Mouse (Mus musculus): ENCODE results near the gene Trim59. TPM values are rescaled to one million over a fixed set of nuclear protein-coding genes. Genes with fewer than 3 reads are reported as not detected.

The Trim59 gene
- polyA plus RNA-seq, 1 experiment from 2014 or later: 62.9 TPM

GRCm38 (mm10) chr3:69004437-69005337, 39.9 kb downstream of the Trim59 start, which contains the start of the genes Ift80 and Smc4:
Gene Ift80, minus strand, starts transcription at chr3:69004570.
Gene Smc4, plus strand, starts transcription at chr3:69004738.
- Histone ChIP-seq H3K9me3 (replicated peaks) (no peaks in the 10 kb centered on the region), H3K4me3 (peak within 1 kb of the TSS; percentile 93), H3K4me2 (peak within 1 kb of the TSS; percentile 82), H3K9ac (peak within 1 kb of the TSS; percentile 91), H3K36me3 (no peaks in the 10 kb centered on the region), H3K4me1 (replicated peaks) (peaks cover 15% of the 10 kb centered on the region), H3K27ac (peak within 1 kb of the TSS; percentile 96), H3K27me3 (no peaks in the 10 kb centered on the region)
- peak; percentile 93 for ATAC-seq (replicated peaks; ENCODE audit: insufficient number of reproducible peaks, insufficient read depth, low FRiP score, low read depth)
- WGBS: under 1% methylated on average over 71 of the region's 76 CpGs

- no peaks in the 10 kb centered on the region for H3K9me3 ChIP-seq (replicated peaks)
- peak overlapping the region; percentile 60 for H3K9ac ChIP-seq
- H3K27me3 ChIP-seq: no peaks in the 10 kb centered on the region
- no peak for ATAC-seq (replicated peaks; ENCODE audit: insufficient number of reproducible peaks, insufficient read depth, low FRiP score, low read depth)
- 0% methylated on average over 7 of the region's 7 CpGs for WGBS
- H3K27ac ChIP-seq: peak overlapping the region; percentile 96
- H3K4me1 ChIP-seq (replicated peaks): peaks cover 15% of the 10 kb centered on the region
- H3K4me2 ChIP-seq: peak overlapping the region; percentile 73
- no peaks in the 10 kb centered on the region for H3K36me3 ChIP-seq
- H3K4me3 ChIP-seq: peak overlapping the region; percentile 93
Measured at GRCm38 (mm10) chr3:69004055-69004436, 40.5 kb downstream of the Trim59 start.

DNA sequence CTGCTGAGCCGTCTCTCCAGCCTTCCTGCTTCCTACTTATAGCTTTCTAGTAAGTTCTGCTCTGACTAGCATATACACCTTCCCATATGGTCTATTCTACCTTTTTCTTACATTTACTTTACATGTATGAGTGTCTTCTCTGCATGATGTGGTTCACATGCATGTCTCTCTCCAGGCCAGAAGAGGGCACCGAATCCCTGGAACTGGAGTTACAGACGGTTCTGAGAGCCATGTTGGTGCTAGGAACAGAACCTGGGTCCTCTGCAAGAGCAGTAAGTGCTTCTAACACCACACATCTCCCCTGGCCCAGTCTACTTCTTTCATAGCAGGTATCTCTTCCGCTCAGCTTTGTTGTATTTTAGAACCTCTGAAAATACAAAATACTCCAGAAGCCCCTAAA, 41.8 kb downstream of the Trim59 start:
- no peak overlapping the region for H3K4me2 ChIP-seq
- ATAC-seq (replicated peaks; ENCODE audit: insufficient number of reproducible peaks, insufficient read depth, low FRiP score, low read depth): no peak
- H3K4me3 ChIP-seq: no peak overlapping the region
- no peaks in the 10 kb centered on the region for H3K9me3 ChIP-seq (replicated peaks)
- no peaks in the 10 kb centered on the region for H3K27me3 ChIP-seq
- no peak overlapping the region for H3K27ac ChIP-seq
- H3K36me3 ChIP-seq: no peaks in the 10 kb centered on the region
- H3K9ac ChIP-seq: no peak overlapping the region
- WGBS: 86% methylated on average over 4 of the region's 4 CpGs
- H3K4me1 ChIP-seq (replicated peaks): peaks cover 12% of the 10 kb centered on the region

- no peaks in the 10 kb centered on the region; the same call in 1 of the 2 replicates for H3K36me3 ChIP-seq
- no peaks in the 10 kb centered on the region for H3K9me3 ChIP-seq (replicated peaks)
- 83% methylated on average over 2 of the region's 2 CpGs for WGBS
- H3K27me3 ChIP-seq: no peaks in the 10 kb centered on the region
- ATAC-seq (replicated peaks; ENCODE audit: insufficient number of reproducible peaks, insufficient read depth, low FRiP score, low read depth): no peak
- no peak overlapping the region for H3K4me2 ChIP-seq
- H3K4me1 ChIP-seq (replicated peaks): no peaks in the 10 kb centered on the region
- H3K27ac ChIP-seq: no peak overlapping the region
- no peak overlapping the region for H3K9ac ChIP-seq
- no peak overlapping the region for H3K4me3 ChIP-seq
Measured at GRCm38 (mm10) chr3:68986550-68986949, 58.0 kb downstream of the Trim59 start.

MicroRNA genes within 50 kb of the gene (microRNA counts, 519-probe panel; counts per million panel counts)
- microRNA mmu-miR-15b: 4,241 counts per million, percentile 93 among the panel's probes with 10 or more counts

Small RNA genes within 50 kb of the gene (microRNA-seq; reads per million reads assigned to microRNA genes)
- 938 reads per million, percentile 78 among the genes with 10 or more reads in this experiment for gene Mir15b
- 242 reads per million, percentile 62 among the genes with 10 or more reads in this experiment for gene Mir16-2

Other genes starting within 250 kb of the Trim59 start
- 4.3 TPM in 2 replicates for gene 1110032F04Rik, start 175.2 kb downstream of the Trim59 start, polyA plus RNA-seq (2015; fragmentation: Nextera tagmentation; extraction: Ambion mirVana)
- gene Ift80, start 40.2 kb downstream of the Trim59 start, polyA plus RNA-seq (2015; fragmentation: Nextera tagmentation; extraction: Ambion mirVana): 8.4 and 10.0 TPM in 2 replicates
- gene Smc4, start 40.0 kb downstream of the Trim59 start, polyA plus RNA-seq (2015; fragmentation: Nextera tagmentation; extraction: Ambion mirVana): 147 and 160 TPM in 2 replicates
- 24.7 and 25.5 TPM in 2 replicates for gene Kpna4, start 82.4 kb upstream of the Trim59 start, polyA plus RNA-seq (2015; fragmentation: Nextera tagmentation; extraction: Ambion mirVana)
- 0.15 TPM in 1 of 2 replicates, not detected in the other for gene Arl14, start 177.7 kb upstream of the Trim59 start, polyA plus RNA-seq (2015; fragmentation: Nextera tagmentation; extraction: Ambion mirVana)